Mouse (Mus musculus): ENCODE results near the gene Rex1bd. TPM values are rescaled to one million over a fixed set of nuclear protein-coding genes. Genes with fewer than 3 reads are reported as not detected.

Rex1bd gene
- 53.1 and 68.2 TPM in 2 replicates for polyA plus RNA-seq (2012)

DNA sequence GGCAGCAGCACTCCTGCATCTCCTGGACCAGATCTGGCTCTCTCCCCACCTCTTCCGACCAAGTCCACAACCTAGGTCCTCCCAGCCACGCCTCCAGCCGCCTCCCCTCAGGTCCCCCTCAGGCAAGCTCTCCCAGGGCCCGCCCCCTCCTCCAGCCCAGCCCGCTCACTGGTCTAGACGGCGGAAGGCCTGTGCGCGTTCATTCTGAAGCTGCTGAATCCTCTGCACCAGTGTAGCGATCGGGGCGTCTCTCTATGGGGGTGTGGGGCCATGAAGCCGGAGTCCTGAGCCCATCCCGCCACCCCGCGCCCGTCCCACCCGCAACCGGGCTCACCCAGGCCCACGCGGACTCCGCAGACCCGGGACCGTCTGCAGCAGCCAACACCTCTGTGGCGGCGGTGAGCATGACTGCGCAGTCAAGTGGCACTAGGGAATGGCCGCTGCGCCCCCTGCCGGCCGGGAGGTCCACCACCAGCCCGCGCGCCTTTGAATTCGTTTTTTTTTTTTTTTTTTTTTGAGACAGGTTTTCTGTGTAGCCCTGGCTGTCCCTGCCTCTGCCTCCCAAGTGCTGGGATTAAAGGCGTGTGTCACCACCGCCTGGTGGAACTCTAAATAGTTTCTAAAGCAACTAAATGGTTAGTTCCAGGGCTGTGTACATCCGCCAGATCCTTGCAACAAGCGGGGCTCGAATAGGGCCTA, at the start of gene Rex1bd:
Gene Rex1bd (minus strand): TSS at position 425 of the 699 bp plus-strand sequence.
- Histone ChIP-seq H3K9me3 (ENCODE audit: control insufficient read depth, low read length) (no peaks in the 10 kb centered on the region), H3K36me3 (ENCODE audit: control insufficient read depth) (peaks cover 54% of the 10 kb centered on the region), H3K27me3 (ENCODE audit: control insufficient read depth) (peaks cover 17% of the 10 kb centered on the region), H3K4me1 (ENCODE audit: control insufficient read depth) (peaks cover 75% of the 10 kb centered on the region), H3K4me3 (replicated peaks) (peak within 1 kb of the TSS; percentile 83)
- no peak for TF ChIP-seq GATA1 (IDR thresholded peaks at IDR 0.05; ENCODE audit: low read length)
- TF ChIP-seq TAL1 (IDR thresholded peaks at IDR 0.05; ENCODE audit: low read length), result no peak

DNA sequence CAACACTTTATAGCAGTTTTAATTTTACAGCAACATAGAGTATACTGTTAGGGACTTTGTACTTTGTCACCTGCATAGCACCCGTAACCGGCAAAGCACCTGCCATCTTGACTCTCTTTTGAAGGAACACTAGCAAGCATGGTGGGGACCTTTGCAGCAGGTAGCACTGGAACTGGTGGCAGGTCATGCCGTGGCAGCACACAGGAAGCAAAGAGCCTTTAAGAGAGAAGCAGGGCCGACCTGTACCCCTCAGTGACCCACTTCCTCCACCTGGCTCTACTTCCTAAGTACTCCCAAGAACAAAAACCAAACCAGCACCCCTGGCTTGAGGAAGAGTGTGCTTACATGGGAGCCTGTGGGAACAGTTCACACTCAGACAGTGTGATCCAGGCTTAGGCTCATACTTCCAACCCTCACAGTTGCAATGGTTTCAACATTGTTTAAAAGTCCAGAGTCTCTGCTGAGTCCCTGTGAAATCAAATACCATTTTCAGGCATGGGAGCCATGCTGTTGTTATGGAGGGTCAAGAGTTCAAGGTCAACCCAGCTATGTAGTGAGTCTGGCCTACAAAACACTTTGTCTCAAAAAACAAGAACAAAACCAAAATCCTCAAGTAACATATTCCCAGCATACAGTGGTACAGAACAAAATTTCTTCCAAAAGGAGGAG, 48.7 kb upstream of the Rex1bd start:
- H3K4me1 ChIP-seq (ENCODE audit: control insufficient read depth), result peaks cover 62% of the 10 kb centered on the region

DNA sequence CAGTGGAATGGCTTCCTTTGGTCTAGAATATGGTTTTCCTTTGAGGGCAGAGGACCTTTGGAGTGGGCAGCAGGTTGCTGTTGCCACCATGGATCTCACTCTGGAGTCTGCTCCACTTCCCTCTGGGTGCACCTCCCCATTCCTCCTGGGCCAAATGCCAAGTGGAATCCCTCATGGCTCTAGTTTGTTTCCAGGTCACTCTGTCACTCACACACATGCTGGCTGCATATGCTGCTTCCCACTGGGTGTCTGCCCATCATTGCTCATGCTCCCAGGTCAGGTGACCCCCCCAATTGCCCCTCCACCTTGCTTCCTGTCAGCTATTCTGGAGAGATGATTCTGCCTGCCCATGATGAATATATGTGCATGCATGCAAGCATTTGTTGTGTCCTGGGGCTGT, 47.2 kb upstream of the Rex1bd start:
- Histone ChIP-seq H3K9me3 (ENCODE audit: control insufficient read depth, low read length) (no peaks in the 10 kb centered on the region), H3K27me3 (ENCODE audit: control insufficient read depth) (no peaks in the 10 kb centered on the region), H3K36me3 (ENCODE audit: control insufficient read depth) (peaks cover 29% of the 10 kb centered on the region), H3K4me1 (ENCODE audit: control insufficient read depth) (peaks cover 53% of the 10 kb centered on the region), H3K4me3 (replicated peaks) (no peak overlapping the region)
- TF ChIP-seq GATA1 (IDR thresholded peaks at IDR 0.05; ENCODE audit: low read length), result no peak
- no peak for TF ChIP-seq TAL1 (IDR thresholded peaks at IDR 0.05; ENCODE audit: low read length)

More for the DNA sequence above, 48.7 kb upstream of the Rex1bd start:
- Histone ChIP-seq H3K9me3 (ENCODE audit: control insufficient read depth, low read length) (no peaks in the 10 kb centered on the region), H3K4me3 (replicated peaks) (no peak overlapping the region), H3K27me3 (ENCODE audit: control insufficient read depth) (no peaks in the 10 kb centered on the region), H3K36me3 (ENCODE audit: control insufficient read depth) (peaks cover 37% of the 10 kb centered on the region)
- TF ChIP-seq TAL1 (IDR thresholded peaks at IDR 0.05; ENCODE audit: low read length), result no peak
- TF ChIP-seq GATA1 (IDR thresholded peaks at IDR 0.05; ENCODE audit: low read length), result no peak

DNA sequence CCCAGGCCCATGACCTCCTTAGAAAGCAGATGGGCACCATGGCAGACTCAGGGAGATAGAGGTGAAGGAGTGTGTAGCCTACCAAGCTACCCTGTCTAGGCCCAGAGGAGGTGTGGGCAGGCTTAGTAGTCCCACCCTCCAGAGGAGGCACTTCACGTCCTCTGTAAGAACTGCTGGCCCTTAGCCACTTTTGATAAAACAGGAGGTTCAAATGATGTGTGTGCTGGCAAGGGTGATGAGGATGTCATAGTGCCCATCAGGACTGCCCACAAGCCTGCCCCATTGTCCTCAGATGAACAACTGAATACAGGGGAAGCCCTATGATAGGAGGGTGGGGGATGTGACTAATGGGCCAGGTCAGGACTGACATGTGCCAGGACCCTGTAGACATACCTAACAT, 46.3 kb upstream of the Rex1bd start:
- Histone ChIP-seq H3K4me3 (replicated peaks) (no peak overlapping the region), H3K27me3 (ENCODE audit: control insufficient read depth) (no peaks in the 10 kb centered on the region), H3K4me1 (ENCODE audit: control insufficient read depth) (peaks cover 52% of the 10 kb centered on the region), H3K9me3 (ENCODE audit: control insufficient read depth, low read length) (no peaks in the 10 kb centered on the region), H3K36me3 (ENCODE audit: control insufficient read depth) (peaks cover 28% of the 10 kb centered on the region)
- TF ChIP-seq TAL1 (IDR thresholded peaks at IDR 0.05; ENCODE audit: low read length) (no peak), GATA1 (IDR thresholded peaks at IDR 0.05; ENCODE audit: low read length) (no peak)

DNA sequence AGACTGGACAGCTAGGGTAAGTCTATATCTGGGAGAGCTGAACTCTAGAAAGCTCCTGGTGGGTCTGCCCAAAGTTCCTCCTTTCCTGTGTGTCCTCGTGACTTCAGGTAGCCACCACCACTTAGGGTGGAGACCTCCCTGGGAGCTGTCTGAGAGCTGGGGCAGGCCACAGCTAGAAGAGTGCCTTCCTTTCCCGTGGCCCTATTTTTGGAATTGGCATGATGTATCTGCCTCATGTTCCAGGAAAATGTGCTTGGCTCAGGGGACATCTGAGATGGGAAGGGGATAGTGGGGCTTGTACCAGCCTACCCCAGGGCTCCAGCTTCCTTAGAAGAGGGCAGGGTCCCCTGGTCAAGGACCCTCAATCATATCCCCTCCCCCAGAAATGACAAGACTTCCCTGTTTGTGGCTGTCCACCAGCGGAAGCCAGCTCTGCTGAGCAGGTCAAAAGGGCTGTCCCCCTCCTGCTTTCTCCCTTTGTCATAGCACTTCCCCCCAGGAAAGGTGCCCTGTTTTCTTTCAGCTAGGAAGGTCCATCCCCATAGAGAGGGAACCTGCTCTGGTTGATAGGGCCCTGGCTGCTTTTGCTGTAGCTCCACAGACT, 45.1 kb upstream of the Rex1bd start:
- peaks cover 53% of the 10 kb centered on the region for H3K4me1 ChIP-seq (ENCODE audit: control insufficient read depth)
- TF ChIP-seq TAL1 (IDR thresholded peaks at IDR 0.05; ENCODE audit: low read length), result no peak
- no peak for TF ChIP-seq GATA1 (IDR thresholded peaks at IDR 0.05; ENCODE audit: low read length)
- no peaks in the 10 kb centered on the region for H3K9me3 ChIP-seq (ENCODE audit: control insufficient read depth, low read length)
- H3K27me3 ChIP-seq (ENCODE audit: control insufficient read depth), result no peaks in the 10 kb centered on the region
- peaks cover 22% of the 10 kb centered on the region for H3K36me3 ChIP-seq (ENCODE audit: control insufficient read depth)
- no peak overlapping the region for H3K4me3 ChIP-seq (replicated peaks)

DNA sequence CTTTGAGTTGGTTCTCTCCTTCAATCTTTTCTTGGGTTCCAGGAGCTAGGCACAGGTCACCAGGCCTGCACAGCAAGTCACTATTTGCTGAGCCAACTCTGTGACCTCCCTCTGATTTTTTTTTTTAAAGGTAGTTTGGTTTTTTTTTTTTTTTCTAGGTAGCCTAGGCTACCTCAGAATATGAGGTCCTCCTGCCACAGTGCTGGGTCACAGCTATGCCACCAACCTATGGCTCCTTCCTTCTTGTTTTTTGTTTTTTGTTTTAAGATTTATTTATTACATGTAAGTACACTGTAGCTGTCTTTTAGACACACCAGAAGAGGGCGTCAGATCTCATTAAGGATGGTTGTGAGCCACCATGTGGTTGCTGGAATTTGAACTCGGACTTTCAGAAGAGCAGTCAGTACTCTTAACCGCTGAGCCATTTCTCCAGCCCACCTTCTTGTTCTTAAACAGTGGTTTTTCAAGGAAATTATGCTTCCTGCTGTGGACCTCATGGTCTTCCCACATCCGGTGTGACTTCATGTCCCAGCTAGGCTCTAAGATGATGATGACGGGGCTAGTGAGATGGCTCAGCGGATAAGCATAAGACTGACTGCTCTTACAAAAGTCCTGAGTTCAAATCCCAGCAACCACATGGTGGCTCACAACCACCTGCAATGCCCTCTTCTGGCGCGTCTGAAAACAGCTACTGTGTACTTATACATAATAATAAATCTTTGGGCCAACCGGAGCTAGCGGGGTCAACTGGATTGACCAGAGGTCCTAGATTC, 43.0 kb upstream of the Rex1bd start:
- TF ChIP-seq TAL1 (IDR thresholded peaks at IDR 0.05; ENCODE audit: low read length), result no peak
- no peak for TF ChIP-seq GATA1 (IDR thresholded peaks at IDR 0.05; ENCODE audit: low read length)
- Histone ChIP-seq H3K36me3 (ENCODE audit: control insufficient read depth) (peaks cover 33% of the 10 kb centered on the region), H3K4me1 (ENCODE audit: control insufficient read depth) (peaks cover 65% of the 10 kb centered on the region)

DNA sequence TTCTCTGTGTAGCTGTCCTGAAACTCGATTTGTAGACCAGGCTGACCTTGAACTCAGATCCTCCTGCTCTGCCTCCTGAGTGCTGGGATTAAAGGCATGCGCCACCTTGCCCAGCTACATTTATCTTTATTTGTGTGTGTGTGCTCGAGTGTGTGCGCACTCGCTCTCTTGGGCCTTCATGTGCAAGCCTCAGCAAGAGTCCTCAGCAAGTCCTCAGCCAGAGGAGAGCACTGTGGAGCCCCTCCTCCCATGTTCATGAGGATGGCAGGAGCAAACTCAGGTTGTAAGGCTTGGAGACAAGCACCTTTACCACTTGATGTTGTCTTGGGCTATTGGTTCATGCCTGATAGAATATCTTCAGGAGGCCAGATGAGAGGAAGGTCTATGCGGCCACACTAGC, 41.2 kb upstream of the Rex1bd start:
- H3K27me3 ChIP-seq (ENCODE audit: control insufficient read depth), result no peaks in the 10 kb centered on the region
- H3K4me1 ChIP-seq (ENCODE audit: control insufficient read depth), result peaks cover 70% of the 10 kb centered on the region
- H3K36me3 ChIP-seq (ENCODE audit: control insufficient read depth), result peaks cover 42% of the 10 kb centered on the region
- TF ChIP-seq GATA1 (IDR thresholded peaks at IDR 0.05; ENCODE audit: low read length), result no peak
- no peak for TF ChIP-seq TAL1 (IDR thresholded peaks at IDR 0.05; ENCODE audit: low read length)
- no peak overlapping the region for H3K4me3 ChIP-seq (replicated peaks)
- H3K9me3 ChIP-seq (ENCODE audit: control insufficient read depth, low read length), result no peaks in the 10 kb centered on the region

More for the DNA sequence above, 43.0 kb upstream of the Rex1bd start:
- Histone ChIP-seq H3K27me3 (ENCODE audit: control insufficient read depth) (no peaks in the 10 kb centered on the region), H3K4me3 (replicated peaks) (no peak overlapping the region), H3K9me3 (ENCODE audit: control insufficient read depth, low read length) (no peaks in the 10 kb centered on the region)

DNA sequence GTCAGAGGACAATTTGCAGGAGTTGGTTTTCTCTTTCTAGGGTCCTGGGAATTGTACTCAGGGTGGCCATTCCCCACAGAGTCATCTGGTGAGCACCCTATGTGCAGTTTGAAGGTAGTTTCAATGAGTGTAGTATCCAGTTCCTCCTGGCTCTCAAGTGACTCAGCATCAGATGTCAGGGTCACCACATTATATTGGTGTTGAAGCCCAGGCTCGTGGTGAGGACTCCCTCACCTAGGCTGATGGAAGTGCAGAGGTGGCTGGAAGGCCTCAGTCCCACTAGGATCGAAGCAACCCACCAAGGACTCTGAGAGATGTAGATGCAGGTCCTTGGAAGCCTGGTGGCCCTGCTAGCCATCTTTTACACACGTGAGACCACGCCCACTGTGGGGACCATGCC, 39.9 kb upstream of the Rex1bd start:
- no peaks in the 10 kb centered on the region for H3K27me3 ChIP-seq (ENCODE audit: control insufficient read depth)
- H3K9me3 ChIP-seq (ENCODE audit: control insufficient read depth, low read length), result no peaks in the 10 kb centered on the region
- H3K4me3 ChIP-seq (replicated peaks), result no peak overlapping the region
- H3K36me3 ChIP-seq (ENCODE audit: control insufficient read depth), result peaks cover 47% of the 10 kb centered on the region
- peaks cover 67% of the 10 kb centered on the region for H3K4me1 ChIP-seq (ENCODE audit: control insufficient read depth)
- no peak for TF ChIP-seq GATA1 (IDR thresholded peaks at IDR 0.05; ENCODE audit: low read length)
- no peak for TF ChIP-seq TAL1 (IDR thresholded peaks at IDR 0.05; ENCODE audit: low read length)

Measured in erythroblast, embryonic 14.5 days (primary cell).